Mouse (Mus musculus) 3134 (cell line): Measurements from ENCODE around the gene Gm20449.
A peak's percentile ranks its signal among the peaks of the same experiment; 100 is the strongest.
"Not testable (repeated sequence)": the region's sequence is repeated elsewhere in the genome, so short reads cannot be mapped to it uniquely, and the experiment has no call there.

Source experiments
- DNase-seq: peaks from one replicate; pipeline ENCODE4 v3.0.0-alpha.2; 2011; ENCODE audit warnings: low spot score; ENCODE audit not compliant: insufficient read length; ENCODE audit errors: extremely low read depth

Gm20449 gene

DNA sequence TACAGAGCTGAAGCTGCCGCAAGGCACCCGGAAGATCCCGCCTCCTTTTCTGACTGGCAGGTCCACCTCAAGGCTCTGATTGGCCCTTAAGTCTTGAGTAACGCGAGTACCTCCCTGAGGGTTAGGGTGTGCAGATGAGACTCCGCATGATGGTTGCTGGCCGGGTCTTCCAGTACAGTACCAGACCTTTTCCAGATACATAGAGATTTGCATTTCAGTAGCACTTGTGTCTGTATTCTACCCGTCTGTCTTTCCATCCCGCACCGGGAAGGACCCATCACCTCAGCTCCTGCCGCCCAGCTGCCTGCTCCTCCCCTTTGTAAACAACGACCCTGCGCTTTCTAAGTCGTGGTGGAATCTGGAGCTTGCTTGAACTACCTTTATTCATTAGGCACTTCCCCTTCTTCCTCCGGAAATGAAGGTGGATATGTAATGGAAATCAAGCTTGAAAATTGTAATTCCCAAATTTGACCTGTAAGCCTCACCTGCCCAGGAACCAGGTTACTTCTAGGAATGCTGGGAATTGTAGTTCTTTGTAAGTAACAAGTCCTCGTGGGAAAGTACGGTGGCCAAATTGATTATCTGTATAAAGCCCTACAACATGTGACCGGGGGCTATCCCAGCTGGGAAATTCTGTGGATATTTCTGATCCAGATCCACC lies at the start of gene Gm20449, which contains the start of gene AW146154:
Gene Gm20449, minus strand, starts transcription at position 29 of the 661 bp plus-strand sequence.
Gene AW146154, minus strand, starts transcription at position 502 of the 661 bp plus-strand sequence.
- DNase-seq, result peak; percentile 78

DNA sequence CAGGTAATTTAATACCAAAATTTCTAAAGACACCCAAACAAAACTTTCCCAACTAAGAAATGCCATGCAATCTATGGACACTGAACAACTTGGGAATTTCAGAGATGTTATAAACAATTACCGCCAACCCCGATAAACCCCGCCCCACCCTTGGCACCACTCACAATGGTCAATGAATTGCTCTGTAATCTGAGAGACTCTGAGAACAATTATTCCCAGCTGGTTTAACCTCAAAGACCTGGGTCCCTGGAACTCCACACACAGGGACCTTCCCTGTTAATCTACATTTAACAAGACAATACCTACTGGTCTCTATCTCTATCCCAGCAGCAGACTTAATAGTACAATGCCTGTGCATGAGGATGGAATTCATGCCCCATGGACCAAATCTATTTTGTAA lies 13.5 kb upstream of the Gm20449 start:
- DNase-seq, result no peak

DNA sequence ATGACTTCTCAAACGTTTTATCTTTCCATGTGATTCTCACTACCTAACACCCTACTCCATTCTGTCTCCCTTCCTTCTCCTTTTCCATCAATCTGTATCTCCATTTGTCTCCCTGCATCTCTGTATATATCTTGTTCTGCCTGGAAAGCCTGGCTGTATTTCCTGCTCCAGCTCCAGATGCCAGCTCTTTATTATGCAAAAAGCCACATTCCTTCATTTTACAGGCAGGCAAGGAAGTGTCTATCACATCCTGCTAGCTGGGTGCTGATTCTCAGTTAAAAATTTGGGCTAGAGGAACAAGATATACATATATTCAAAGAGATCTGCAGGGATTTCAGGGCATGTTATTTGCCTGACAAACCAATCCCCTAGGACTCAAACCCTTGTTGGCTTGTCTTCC lies 13.0 kb upstream of the Gm20449 start:
- no peak for DNase-seq

DNA sequence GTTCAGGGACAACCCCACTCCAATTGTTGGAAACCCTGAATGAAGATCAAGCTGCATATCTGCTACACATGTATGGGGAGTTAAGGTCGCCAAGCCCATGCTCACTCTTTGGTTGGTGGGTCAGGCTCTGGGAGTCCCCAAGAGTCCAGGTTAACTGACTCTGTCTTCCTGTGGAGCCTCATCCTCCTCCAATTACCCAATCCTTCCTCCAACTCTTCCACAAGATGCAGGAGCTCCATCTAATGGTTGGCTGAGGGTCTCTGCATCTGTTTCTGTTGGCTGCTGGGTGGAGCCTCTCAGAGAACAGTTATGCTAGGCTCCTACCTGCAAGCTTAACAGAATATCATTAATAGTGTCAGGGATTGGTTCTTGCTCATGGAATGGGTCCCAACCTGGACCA lies 3.2 kb upstream of the Gm20449 start:
- DNase-seq, result no peak

DNA sequence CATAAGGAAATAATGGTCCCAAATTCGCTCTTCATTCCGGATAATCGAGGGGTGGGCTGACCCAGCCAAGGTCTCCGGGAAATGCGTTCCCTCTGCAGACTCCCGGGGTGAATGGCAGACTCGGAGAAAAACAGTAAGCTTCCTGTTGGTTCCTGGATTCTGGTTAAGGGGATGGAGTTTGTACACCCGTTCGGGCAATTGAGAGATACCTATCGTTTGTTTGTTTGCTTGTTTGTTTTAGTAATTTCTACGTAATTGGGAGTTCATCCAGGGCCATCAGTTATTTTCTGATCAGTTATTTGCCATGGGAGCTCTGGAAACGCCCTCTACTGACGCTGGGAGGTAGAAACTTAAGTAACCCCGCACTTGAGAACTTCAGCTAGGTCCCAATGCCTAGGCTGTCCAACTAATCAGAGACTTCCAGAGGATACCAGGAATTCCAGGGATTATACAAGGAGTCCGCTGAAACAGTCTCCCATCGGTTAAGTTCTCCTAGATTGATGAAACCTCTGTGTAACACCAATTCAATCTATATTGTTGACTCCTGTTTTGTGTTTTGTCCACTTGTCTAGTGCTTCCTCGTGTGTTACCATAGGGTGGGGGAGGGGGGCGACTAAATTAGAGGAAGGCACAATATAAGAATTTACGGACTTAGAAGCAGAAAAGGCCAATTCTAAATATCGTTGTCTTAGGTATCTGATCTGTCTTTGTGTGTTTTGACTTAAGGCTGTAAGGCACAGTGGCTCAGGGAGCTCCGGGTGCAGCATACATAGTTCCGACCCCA lies 1.1 kb upstream of the Gm20449 start:
- DNase-seq, result peak; percentile 34

DNA sequence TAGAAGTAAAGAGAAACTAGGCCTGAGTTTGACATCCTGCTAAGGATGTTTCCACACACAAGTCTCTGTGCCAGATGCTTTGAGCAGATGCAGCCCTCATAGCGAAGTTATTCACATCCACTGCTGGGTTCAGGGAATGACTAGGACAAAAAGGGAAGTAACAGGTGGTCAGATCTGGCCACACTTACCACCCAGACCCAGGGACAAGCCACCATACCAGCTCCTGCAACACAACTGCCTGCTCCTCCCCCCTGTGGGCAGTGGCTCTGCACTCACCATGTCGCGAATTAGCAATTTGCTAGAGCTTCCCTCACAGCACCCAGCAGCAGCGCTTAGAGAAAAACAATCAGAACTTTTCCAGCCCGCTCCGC lies 214 bp downstream of the Gm20449 start:
- not testable (repeated sequence) for DNase-seq

DNA sequence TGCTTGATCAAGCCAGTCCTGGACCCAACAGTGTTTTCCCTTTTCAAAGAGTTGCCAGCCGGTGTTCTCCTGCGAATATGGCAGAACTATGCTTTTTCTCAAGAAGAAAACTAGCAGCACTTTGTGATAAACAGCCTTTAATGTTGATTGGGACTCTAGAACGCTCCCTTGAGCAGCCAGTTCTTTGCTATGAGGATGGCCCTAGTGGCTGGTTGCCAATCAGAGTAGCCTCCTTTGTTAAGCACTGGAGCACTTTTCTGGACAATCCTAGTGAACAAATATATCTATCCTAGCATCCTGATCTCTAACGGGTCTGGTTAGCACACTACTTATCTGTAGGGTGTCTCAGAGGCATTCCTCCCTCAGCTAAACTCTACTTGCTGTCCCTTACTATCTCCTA lies 753 bp downstream of the Gm20449 start:
- not testable (repeated sequence) for DNase-seq

DNA sequence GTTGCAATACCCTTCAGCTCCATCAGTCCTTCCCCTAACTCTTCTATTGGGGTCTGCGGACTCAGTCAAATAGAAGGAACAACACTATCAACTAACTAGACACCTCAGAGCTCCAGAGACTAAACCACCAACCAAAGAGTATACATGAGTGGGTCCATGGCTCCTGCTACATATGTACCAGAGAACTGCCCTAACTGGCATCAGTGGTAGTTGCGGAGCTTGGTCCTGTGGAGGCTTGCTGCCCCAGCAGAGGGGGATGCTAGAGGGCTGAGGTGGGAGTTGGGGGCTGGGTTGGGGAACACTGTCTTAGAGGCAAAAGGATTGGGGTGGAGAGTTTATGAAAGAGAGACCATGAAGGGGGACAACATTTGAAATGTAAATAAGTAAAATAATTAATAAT lies 1.3 kb downstream of the Gm20449 start:
- DNase-seq, result no peak

DNA sequence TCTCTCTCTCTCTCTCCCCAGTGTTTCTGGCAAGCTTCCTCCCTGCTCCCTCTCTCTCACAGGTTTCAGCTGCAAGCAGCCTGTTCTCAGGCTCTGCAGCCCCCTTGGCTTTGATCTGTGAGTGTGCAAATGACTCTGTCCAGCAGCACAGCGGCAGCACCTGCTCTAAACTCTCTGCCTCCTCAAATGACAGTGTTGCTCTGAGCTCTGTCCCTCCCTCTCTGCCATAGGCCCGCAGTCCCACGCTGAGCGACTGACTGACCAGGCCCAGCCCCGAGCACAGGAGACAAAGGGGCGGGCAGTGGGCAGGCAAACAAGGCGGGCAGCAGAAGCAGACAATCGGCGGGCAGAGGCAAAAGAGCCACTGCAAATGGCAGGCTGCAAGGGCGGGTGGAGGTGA lies 47.4 kb downstream of the Gm20449 start:
- DNase-seq, result no peak

DNA sequence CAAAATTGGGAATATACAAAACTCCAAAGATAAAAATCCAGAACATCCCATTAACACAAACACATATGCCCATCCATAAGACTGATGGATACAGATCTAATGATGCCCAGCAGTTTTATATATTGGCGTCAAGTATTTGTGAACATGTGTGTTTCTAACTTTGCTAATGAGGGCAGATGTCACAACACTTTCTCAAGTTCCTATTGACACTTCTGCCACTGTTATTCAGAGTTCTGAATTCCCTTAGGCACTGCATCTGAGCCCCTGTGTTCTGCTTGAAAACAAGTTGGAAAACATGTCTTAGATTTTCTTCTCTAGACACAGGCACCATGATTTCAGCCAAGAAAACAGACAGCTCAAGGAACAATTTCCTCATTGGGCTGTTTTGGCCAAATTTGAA lies 50.6 kb downstream of the Gm20449 start, which contains the start of gene Vmn2r57:
Gene Vmn2r57, minus strand, starts transcription at position 101 of the 400 bp plus-strand sequence.
- not testable (repeated sequence) for DNase-seq

DNA sequence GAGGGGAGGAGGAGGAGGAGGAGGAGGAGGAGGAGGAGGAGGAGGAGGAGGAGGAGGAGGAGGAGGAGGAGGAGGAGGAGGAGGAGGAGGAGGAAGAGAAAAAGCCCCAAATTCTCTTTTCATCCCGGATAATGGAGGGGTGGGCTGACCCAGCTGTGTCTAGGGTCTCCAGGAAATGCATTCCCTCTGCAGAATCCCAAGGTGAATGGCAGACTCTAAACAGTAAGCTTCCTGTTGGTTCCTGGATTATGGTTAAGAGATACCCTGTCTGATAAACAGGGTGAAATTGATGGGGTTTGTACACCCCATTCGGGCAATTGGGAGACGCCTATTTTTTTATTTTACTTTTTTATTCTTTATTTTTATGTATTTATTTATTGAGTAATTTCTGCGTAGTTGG lies 105.1 kb downstream of the Gm20449 start:
- DNase-seq, result no peak

DNA sequence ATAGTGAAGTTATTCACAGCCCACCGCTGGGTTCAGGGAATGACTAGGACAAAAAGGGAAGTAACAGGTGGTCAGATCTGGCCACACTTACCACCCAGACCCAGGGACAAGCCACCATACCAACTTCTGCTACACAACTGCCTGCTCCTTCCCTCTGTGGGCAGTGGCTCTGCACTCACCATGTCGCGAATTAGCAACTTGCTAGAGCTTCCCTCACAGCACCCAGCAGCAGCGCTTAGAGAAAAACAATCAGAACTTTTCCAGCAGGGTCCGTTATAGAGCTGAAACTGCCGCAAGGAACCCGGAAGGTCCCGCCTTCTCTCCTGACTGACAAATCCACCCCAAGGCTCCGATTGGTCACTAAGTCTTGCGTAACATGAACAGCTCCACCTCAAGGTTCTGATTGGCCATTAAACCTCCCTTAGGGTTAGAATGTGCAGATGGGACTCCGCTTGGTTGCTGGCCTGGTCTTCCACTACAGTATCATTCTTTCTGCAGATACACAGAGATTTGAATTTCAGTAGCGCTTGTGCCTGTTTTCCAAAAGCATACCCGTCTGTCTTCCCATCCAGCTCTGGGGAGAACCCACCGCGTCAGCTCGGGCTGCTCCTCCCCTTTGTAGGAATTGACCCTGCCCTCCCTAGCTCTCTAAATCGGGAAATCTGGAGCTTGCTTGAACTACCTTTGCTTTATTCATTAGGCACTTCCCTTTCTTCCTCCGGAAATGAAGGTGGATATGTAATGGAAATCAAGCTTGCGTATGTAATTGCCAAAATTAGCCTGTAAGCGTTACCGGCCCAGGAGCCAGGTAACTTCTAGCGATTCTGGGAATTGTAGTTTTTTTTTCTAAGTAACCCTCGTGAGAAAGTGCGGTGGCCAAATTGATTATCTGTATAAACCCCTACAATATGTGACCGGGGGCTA lies 105.9 kb downstream of the Gm20449 start, which contains the start of gene AI987944:
Gene AI987944, minus strand, starts transcription at position 332 of the 924 bp plus-strand sequence.
- peak; percentile 68 for DNase-seq
